Mouse (Mus musculus) neural tube, embryonic 15.5 days (tissue): ENCODE measurements at regions not wholly inside any gene's neighbourhood (a gene's known extent, or its start where the extent isn't known, plus 50 kb on each side); places are given as distances from the start of the nearest gene placed in this dataset.

Experiments used
- ATAC-seq: fragments of 200-750 bp; cut with Nextera tagmentation; 2 replicates; pipeline ENCODE4 v1.8.0; 2017; ENCODE audit warnings: mild to moderate bottlenecking, moderate TSS enrichment, moderate library complexity; ENCODE audit not compliant: low FRiP score
- H3K27ac ChIP-seq: fragments of 300-500 bp; sonication (generic); replicated peaks from 2 replicates; pipeline ENCODE4 v1.5.1; 2015; ENCODE audit warnings: mild to moderate bottlenecking, inconsistent platforms
- H3K27me3 ChIP-seq: fragments of 300-500 bp; sonication (generic); replicated peaks from 2 replicates; pipeline ENCODE4 v1.6.1; 2015; ENCODE audit warnings: inconsistent platforms
- H3K36me3 ChIP-seq: fragments of 300-500 bp; sonication (generic); 2 replicates; pipeline ENCODE4 v1.6.1; 2015; ENCODE audit warnings: inconsistent platforms
- H3K4me1 ChIP-seq: fragments of 300-500 bp; sonication (generic); 2 replicates; pipeline ENCODE4 v1.6.1; 2015; ENCODE audit warnings: inconsistent platforms
- H3K4me2 ChIP-seq: fragments of 300-500 bp; sonication (generic); 2 replicates; pipeline ENCODE4 v1.6.1; 2015; ENCODE audit warnings: inconsistent platforms, mild to moderate bottlenecking, moderate library complexity
- H3K4me3 ChIP-seq: fragments of 300-500 bp; sonication (generic); replicated peaks from 2 replicates; pipeline ENCODE4 v1.5.1; 2015; ENCODE audit warnings: mild to moderate bottlenecking, inconsistent platforms
- H3K9ac ChIP-seq: fragments of 300-500 bp; sonication (generic); replicated peaks from 2 replicates; pipeline ENCODE4 v1.6.1; 2015; ENCODE audit warnings: mild to moderate bottlenecking, inconsistent platforms
- H3K9me3 ChIP-seq: fragments of 300-500 bp; sonication (generic); replicated peaks from 2 replicates; pipeline ENCODE4 v1.6.1; 2016; ENCODE audit warnings: inconsistent platforms
- WGBS: fragments of 180-500 bp; shearing (Covaris S2); methylation state at CpG from one replicate; pipeline ENCODE4 v1.1.7; 2015; ENCODE audit warnings: mixed read lengths; 5-methylcytosine and 5-hydroxymethylcytosine counted together

DNA sequence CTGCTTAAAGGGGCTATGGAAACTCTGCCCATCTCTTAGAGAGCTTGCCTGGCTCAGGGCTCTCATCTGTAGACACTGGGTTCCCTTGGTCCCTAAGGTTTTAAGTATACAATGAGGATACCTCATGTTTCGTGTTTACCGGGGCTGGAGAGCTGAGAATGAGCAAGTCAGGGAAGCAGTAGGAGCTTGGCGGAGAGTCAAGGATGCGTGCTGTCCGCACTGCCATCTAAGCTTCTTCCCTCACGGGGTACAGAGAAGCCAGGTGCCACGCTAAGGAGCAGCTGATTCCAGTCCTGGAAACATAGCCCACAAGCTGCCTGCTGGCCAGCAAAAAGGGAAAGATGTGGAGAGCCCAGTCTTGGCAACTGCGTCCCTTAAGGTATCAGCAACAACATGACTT lies 55.0 kb upstream of the Ttc34 start:
- H3K4me1 ChIP-seq: peaks cover 25% of the 10 kb centered on the region
- no peak overlapping the region for H3K4me2 ChIP-seq
- ATAC-seq: no peak
- no peak overlapping the region for H3K27ac ChIP-seq
- no peak overlapping the region for H3K9ac ChIP-seq
- WGBS: 84% methylated on average over 8 of the region's 8 CpGs
- H3K36me3 ChIP-seq: no peaks in the 10 kb centered on the region
- H3K27me3 ChIP-seq: 0 out of 2 replicates have a peak, but pooled peaks cover 5% of the 10 kb centered on the region
- no peak overlapping the region for H3K4me3 ChIP-seq
- H3K9me3 ChIP-seq: no peaks in the 10 kb centered on the region

DNA sequence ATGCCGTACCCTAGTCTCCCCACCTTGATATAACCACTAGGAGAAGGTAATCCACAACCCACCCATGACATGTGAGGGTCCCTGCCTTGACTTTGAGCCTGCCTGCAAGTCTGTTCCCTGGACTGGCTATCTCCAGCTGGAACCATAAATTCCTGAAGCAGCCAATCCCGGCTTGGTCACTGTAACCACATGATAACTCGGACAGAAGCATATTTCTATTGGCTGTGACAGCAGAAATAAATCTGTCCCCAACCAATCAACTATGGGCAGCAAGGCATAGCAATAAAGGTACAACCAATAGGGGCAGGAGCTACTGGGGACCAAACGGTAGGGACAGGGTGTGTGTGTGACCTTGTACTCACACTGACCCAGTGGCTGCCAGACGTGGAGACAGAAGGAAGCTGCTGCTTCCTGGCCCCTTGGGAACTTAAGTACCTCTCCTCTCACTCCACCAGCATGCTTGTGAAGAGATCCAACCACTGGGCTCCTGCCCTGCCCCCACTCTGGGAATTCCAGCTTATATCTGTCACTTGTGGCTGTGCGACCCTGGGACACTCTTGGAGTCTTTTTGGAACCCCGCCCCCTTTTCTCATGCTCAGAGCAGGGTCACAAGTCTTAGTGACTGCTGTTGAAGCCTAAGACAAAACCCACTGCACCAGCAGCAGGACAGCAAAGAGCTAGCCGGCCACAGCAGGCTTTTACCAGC lies 51.8 kb upstream of the Ttc34 start:
- H3K9me3 ChIP-seq: no peaks in the 10 kb centered on the region
- 62% methylated on average over 8 of the region's 8 CpGs for WGBS

DNA sequence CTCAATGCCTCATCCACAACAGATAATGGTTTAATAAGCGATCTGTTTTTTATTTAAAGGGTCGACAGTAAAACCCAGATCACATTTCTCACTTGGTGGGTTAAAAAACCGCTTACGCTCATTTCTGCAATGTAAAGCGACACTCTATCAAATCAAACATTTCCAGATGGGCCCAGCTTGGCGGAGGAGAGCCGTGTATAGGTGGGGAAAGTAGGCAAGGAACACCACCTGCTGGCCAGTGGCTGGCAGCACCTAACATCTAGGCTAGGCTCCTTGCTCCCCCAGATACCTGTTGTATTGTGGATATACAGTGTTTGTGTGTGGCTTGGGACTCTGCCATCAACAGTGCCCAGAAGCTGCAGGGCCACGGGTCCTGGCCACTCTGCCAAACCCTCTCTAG lies 50.1 kb upstream of the Ttc34 start:
- Histone ChIP-seq H3K27me3 (0 out of 2 replicates have a peak, but pooled peaks cover 9% of the 10 kb centered on the region), H3K9me3 (no peaks in the 10 kb centered on the region), H3K4me2 (no peak overlapping the region), H3K4me3 (no peak overlapping the region), H3K9ac (no peak overlapping the region), H3K4me1 (peaks cover 13% of the 10 kb centered on the region), H3K27ac (no peak overlapping the region), H3K36me3 (no peaks in the 10 kb centered on the region)
- 68% methylated on average over 8 of the region's 8 CpGs for WGBS
- ATAC-seq: no peak

More for the DNA sequence above, 51.8 kb upstream of the Ttc34 start:
- Histone ChIP-seq H3K4me3 (no peak overlapping the region), H3K27me3 (0 out of 2 replicates have a peak, but pooled peaks cover 9% of the 10 kb centered on the region), H3K4me2 (no peak overlapping the region), H3K36me3 (no peaks in the 10 kb centered on the region), H3K9ac (no peak overlapping the region), H3K27ac (no peak overlapping the region), H3K4me1 (peaks cover 28% of the 10 kb centered on the region)
- no peak for ATAC-seq
